Mouse (Mus musculus) heart, embryonic 14.5 days (tissue): Measurements from ENCODE around the gene Dmbt1. TPM values are rescaled to one million over a fixed set of nuclear protein-coding genes. Genes with fewer than 3 reads are reported as not detected.
"Not testable (repeated sequence)": the region's sequence is repeated elsewhere in the genome, so short reads cannot be mapped to it uniquely, and the experiment has no call there.

Source experiments
- ATAC-seq: fragments of 200-750 bp; cut with Nextera tagmentation; 2 replicates; pipeline ENCODE4 v1.8.0; 2017; ENCODE audit warnings: low read depth, moderate TSS enrichment; ENCODE audit not compliant: insufficient number of reproducible peaks, insufficient read depth, low FRiP score
- H3K27ac ChIP-seq, 2 experiments: fragments of 200-500 bp in 1 of 2; fragments of 300-500 bp in 1 of 2; sonication (generic) in 1 of 2; replicated peaks in 1 of 2; 2 replicates each; pipeline ENCODE4 v1.5.1; 2012 to 2014; ENCODE audit warnings: low read depth in 2 of 2, low read length in 2 of 2, control low read depth in 1 of 2, mild to moderate bottlenecking in 1 of 2, mixed read lengths in 1 of 2; ENCODE audit not compliant: control insufficient read depth in 1 of 2, insufficient read depth in 1 of 2
- H3K27me3 ChIP-seq: fragments of 300-500 bp; sonication (generic); 2 replicates; pipeline ENCODE4 v1.6.1; 2014; ENCODE audit warnings: mild to moderate bottlenecking, low read length, control low read depth; ENCODE audit not compliant: control insufficient read depth, insufficient read depth
- H3K36me3 ChIP-seq: fragments of 300-500 bp; sonication (generic); 2 replicates; pipeline ENCODE4 v1.6.1; 2014; ENCODE audit warnings: mild to moderate bottlenecking, control low read depth, low read length, mixed read lengths; ENCODE audit not compliant: control insufficient read depth, insufficient read depth
- H3K4me1 ChIP-seq, 2 experiments: fragments of 200-500 bp in 1 of 2; fragments of 300-500 bp in 1 of 2; sonication (generic) in 1 of 2; 2 replicates each; pipeline ENCODE4 v1.6.1; 2012 to 2014; ENCODE audit warnings: low read length in 2 of 2, control low read depth in 1 of 2, mixed read lengths in 1 of 2; ENCODE audit not compliant: control insufficient read depth in 2 of 2, insufficient read depth in 2 of 2
- H3K4me2 ChIP-seq: fragments of 300-500 bp; sonication (generic); 2 replicates; pipeline ENCODE4 v1.6.1; 2014; ENCODE audit warnings: mild to moderate bottlenecking, low read length
- H3K4me3 ChIP-seq, 2 experiments: fragments of 200-500 bp in 1 of 2; fragments of 300-500 bp in 1 of 2; sonication (generic) in 1 of 2; 2 replicates each; pipeline ENCODE4 v1.5.1; 2012 to 2014; ENCODE audit warnings: low read length in 2 of 2, mild to moderate bottlenecking in 2 of 2, control low read depth in 1 of 2, low read depth in 1 of 2, moderate library complexity in 1 of 2; ENCODE audit not compliant: control insufficient read depth in 1 of 2, insufficient read depth in 1 of 2
- H3K9ac ChIP-seq: fragments of 300-500 bp; sonication (generic); 2 replicates; pipeline ENCODE4 v1.6.1; 2014; ENCODE audit warnings: mild to moderate bottlenecking, low read length
- H3K9me3 ChIP-seq: fragments of 300-500 bp; sonication (generic); 2 replicates; pipeline ENCODE4 v1.6.1; 2016; ENCODE audit warnings: low read length, control low read depth; ENCODE audit not compliant: control insufficient read depth
- WGBS: fragments of 180-500 bp; shearing (Covaris S2); extraction: QIAGEN DNeasy Blood & Tissue Kit; methylation state at CpG from one replicate; pipeline ENCODE4 v1.1.7; 2014; 5-methylcytosine and 5-hydroxymethylcytosine counted together
- polyA plus RNA-seq: library from polyadenylated mRNA; unstranded; fragments of >200 nt; fragmentation: Nextera tagmentation; extraction: Ambion mirVana; gene quantifications from 2 replicates; pipeline ENCODE4 v1.2.1, GENCODE M21; 2014

The Dmbt1 gene
- polyA plus RNA-seq, 1 experiment from 2014 or later: not detected

DNA sequence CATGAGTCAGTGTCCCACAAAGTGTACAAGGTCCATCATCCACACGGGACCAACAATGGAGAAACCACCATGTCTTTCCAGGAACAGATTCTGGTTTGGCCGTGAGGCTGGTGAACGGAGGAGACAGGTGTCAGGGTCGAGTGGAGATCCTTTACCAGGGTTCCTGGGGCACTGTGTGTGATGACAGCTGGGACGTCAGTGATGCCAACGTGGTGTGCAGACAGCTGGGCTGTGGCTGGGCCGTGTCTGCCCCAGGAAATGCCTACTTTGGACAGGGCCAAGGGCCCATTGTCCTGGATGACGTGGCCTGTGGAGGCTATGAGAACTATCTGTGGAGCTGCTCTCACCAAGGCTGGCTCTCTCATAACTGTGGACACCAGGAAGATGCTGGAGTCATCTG, 18.0 kb downstream of the Dmbt1 start:
- H3K27me3 ChIP-seq, H3K4me1 ChIP-seq, H3K4me2 ChIP-seq, H3K9ac ChIP-seq, H3K36me3 ChIP-seq, H3K27ac ChIP-seq, ATAC-seq, H3K4me3 ChIP-seq, H3K9me3 ChIP-seq: not testable (repeated sequence)
- WGBS: 74% methylated on average over 8 of the region's 8 CpGs

DNA sequence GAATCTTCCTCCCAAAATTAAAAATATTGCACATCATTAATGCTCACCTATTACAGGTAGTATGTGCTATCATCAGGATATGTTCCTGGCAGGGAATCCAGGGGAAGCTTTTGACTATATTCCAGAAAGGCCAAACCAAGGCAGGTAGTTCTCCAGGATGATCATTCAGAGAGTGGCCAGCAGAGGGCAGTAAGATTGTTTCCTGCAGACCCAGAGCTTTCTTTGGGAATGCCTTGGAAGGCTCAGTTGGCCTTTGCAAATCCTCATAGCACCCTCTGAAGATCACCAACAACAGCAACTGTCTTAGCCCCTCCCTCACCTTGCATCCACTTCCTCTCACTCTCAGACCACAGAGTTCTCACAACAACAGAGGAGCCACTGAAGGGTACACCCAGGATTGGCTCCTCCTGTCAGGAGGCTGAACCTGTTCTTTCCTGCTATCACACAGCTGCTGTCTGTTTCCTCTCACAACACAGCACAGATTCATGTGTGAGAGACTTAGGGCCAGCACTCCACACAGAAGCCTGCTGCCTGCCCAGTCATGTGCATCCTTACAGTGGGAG, 23.0 kb downstream of the Dmbt1 start:
- no peak for ATAC-seq
- Histone ChIP-seq H3K4me3 (no peak overlapping the region), H3K4me1 (no peaks in the 10 kb centered on the region), H3K36me3 (no peaks in the 10 kb centered on the region), H3K4me2 (no peak overlapping the region), H3K27me3 (no peaks in the 10 kb centered on the region), H3K9me3 (no peaks in the 10 kb centered on the region), H3K27ac (no peak overlapping the region), H3K9ac (no peak overlapping the region)

DNA sequence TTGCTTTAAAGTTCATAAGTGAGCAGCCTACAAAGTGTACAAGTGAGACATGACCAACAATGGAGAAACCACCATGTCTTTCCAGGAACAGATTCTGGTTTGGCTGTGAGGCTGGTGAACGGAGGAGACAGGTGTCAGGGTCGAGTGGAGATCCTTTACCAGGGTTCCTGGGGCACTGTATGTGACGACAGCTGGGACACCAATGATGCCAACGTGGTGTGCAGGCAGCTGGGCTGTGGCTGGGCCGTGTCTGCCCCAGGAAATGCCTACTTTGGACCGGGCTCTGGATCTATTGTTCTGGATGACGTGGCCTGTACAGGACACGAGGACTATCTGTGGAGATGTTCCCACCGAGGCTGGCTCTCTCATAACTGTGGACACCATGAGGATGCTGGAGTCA, 26.1 kb downstream of the Dmbt1 start:
- not testable (repeated sequence) for H3K27ac ChIP-seq, H3K9me3 ChIP-seq, H3K9ac ChIP-seq, H3K36me3 ChIP-seq, ATAC-seq, H3K4me3 ChIP-seq, H3K4me2 ChIP-seq, H3K4me1 ChIP-seq, H3K27me3 ChIP-seq
- 67% methylated on average over 9 of the region's 9 CpGs for WGBS

DNA sequence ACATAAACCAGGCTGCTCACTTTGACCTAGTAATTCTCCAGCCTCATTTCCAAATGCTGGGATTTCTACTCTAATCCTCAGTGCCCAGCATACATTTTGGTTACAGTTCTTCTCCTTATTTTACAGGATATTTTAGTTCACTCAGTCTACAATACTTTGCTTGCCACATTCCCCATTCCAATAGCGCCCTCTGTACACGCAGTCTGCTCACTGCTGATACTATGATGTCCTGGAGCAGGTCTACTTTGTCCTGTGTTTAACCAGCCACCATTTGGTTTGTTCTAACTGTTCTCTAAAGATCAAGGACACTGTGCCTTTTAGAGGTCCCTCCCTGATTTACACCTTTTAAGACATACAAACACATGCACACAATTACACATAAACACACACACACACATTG, 28.0 kb downstream of the Dmbt1 start:
- ATAC-seq, H3K27me3 ChIP-seq, H3K4me3 ChIP-seq, H3K9me3 ChIP-seq, H3K4me1 ChIP-seq, H3K9ac ChIP-seq, H3K27ac ChIP-seq, H3K4me2 ChIP-seq, H3K36me3 ChIP-seq: not testable (repeated sequence)
- WGBS: 57% methylated on average over 2 of the region's 2 CpGs

DNA sequence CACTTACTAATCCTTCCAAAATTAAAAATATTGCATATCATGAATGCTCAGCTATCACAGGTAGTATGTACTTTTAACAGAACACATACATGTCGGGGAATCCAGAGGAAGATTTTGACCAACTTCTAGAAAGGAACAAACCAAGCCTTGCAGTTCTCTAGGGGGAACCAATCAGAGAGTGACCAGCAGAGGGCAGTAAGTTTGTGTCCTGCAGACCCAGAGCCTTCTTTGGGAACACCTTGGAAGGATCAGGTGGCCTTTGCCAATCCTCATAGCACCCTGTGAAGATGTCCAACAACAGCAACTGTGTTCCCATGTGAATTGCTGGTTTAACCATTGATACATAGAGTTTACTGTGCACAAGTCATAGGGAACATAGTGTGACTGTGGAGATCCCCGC, 30.7 kb downstream of the Dmbt1 start:
- H3K4me1 ChIP-seq: no peaks in the 10 kb centered on the region
- no peak overlapping the region for H3K4me2 ChIP-seq
- no peak for ATAC-seq
- no peak overlapping the region for H3K4me3 ChIP-seq
- H3K9ac ChIP-seq: no peak overlapping the region
- WGBS: 76% methylated on average over 2 of the region's 2 CpGs
- H3K36me3 ChIP-seq: no peaks in the 10 kb centered on the region
- no peaks in the 10 kb centered on the region for H3K27me3 ChIP-seq
- H3K27ac ChIP-seq: no peak overlapping the region
- H3K9me3 ChIP-seq: no peaks in the 10 kb centered on the region

DNA sequence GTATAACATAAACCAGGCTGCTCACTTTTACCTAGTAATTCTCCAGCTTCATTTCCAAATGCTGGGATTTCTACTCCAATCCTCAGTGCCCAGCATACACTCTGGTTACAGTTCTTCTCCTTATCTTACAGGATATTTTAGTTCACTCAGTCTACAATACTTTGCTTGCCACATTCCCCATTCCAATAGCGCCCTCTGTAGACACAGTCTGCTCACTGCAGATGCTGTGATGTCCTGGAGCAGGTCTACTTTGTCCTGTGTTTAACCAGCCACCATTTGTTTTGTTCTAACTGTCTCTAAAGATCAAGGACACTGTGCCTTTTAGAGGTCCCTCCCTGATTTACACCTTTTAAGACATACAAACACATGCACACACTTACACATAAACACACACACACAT, 36.3 kb downstream of the Dmbt1 start:
- H3K36me3 ChIP-seq, ATAC-seq, H3K27me3 ChIP-seq, H3K9me3 ChIP-seq, H3K4me1 ChIP-seq, H3K4me3 ChIP-seq, H3K4me2 ChIP-seq, H3K9ac ChIP-seq, H3K27ac ChIP-seq: not testable (repeated sequence)
- 0% methylated on average over 1 of the region's 1 CpGs for WGBS

DNA sequence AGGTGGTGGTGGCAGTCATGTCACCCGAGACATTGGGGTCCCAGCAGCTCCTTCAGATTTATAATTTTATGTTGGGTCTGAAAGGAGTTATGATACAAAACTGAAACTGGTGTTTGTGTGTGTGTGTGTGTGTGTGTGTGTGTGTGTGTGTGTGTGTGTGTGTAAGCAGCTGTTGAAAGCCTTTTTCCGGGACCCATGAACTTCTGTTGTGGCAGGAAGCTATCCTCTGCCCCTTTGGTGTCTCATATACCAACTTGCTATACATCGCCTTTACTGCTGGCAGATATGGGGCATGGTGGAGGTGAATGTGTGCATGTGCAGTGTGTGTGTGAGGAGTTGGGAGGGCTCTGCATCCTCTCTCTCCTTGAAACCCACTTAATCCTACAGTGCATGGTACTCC, 41.6 kb downstream of the Dmbt1 start:
- ATAC-seq, H3K4me1 ChIP-seq, H3K27ac ChIP-seq, H3K9ac ChIP-seq, H3K36me3 ChIP-seq, H3K27me3 ChIP-seq, H3K4me3 ChIP-seq, H3K9me3 ChIP-seq, H3K4me2 ChIP-seq: not testable (repeated sequence)
- 80% methylated on average over 3 of the region's 3 CpGs for WGBS

DNA sequence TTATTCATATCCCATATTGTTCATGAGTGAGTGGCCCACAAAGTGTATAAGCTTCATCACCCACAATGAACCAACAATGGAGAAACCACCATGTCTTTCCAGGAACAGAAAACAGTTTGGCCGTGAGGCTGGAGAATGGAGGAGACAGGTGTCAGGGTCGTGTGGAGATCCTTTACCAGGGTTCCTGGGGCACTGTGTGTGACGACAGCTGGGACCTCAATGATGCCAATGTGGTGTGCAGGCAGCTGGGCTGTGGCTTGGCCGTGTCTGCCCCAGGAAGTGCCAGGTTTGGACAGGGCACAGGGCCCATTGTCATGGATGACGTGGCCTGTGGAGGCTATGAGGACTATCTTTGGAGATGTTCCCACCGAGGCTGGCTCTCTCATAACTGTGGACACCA, 42.2 kb downstream of the Dmbt1 start:
- WGBS: 70% methylated on average over 6 of the region's 6 CpGs
- not testable (repeated sequence) for H3K4me3 ChIP-seq, H3K9me3 ChIP-seq, H3K36me3 ChIP-seq, H3K27ac ChIP-seq, H3K9ac ChIP-seq, H3K4me1 ChIP-seq, ATAC-seq, H3K4me2 ChIP-seq, H3K27me3 ChIP-seq
